Mouse (Mus musculus) embryonic stem cell, embryonic (primary cell): Measurements from ENCODE around the gene Itga1.

ENCODE experiments used
- CTCF ChIA-PET, 4 experiments: fragments of 300-600 bp in 2 of 4; fragments of 350-600 bp in 2 of 4; sonication (Branson Sonifier 250); formaldehyde crosslinking; loops; one replicate each; lab custom pipeline; 2022; ENCODE audit warnings: inconsistent platforms in 2 of 4; lab: Charles Lee
- POLR2A ChIA-PET, 4 experiments: fragments of 300-600 bp in 2 of 4; fragments of 350-600 bp in 2 of 4; sonication (Branson Sonifier 250); formaldehyde crosslinking; loops; one replicate each; lab custom pipeline; 2022; ENCODE audit warnings: antibody characterized with exemption in 4 of 4, inconsistent platforms in 1 of 4; lab: Charles Lee

Gene Itga1

GRCm38 (mm10) chr13:115077346-115078134 lies 24.2 kb downstream of the Itga1 start:
- CTCF ChIA-PET, result no interaction called here
- POLR2A ChIA-PET, result interaction anchor here in 2 of 4 experiments (1.0 to 1.1 kb wide), 3 partner anchors 9 to 12 kb away, joined by 3 to 5 read pairs (median 4); partner anchors contain the start of gene Pelo (in 2 of the 2)

- CTCF ChIA-PET, result interaction anchor here in 1 of 4 experiments (0.7 kb wide), 1 partner anchor 933 kb away, joined by 3 read pairs; no protein-coding TSS in a partner anchor
- POLR2A ChIA-PET, result no interaction called here
These were observed 29.4 kb downstream of the Itga1 start for GRCm38 (mm10) chr13:115072386-115072785.

GRCm38 (mm10) chr13:115071431-115071830 lies 30.3 kb downstream of the Itga1 start:
- CTCF ChIA-PET, result no interaction called here
- POLR2A ChIA-PET, result interaction anchor here in 1 of 4 experiments (0.6 kb wide), 1 partner anchor 1925 kb away, joined by 3 read pairs; no protein-coding TSS in a partner anchor

- CTCF ChIA-PET, result no interaction called here
These were observed 33.8 kb downstream of the Itga1 start for GRCm38 (mm10) chr13:115067968-115068330.

GRCm38 (mm10) chr13:115067324-115067967 lies 34.3 kb downstream of the Itga1 start:
- CTCF ChIA-PET, result no interaction called here
- POLR2A ChIA-PET, result no interaction called here

More at GRCm38 (mm10) chr13:115067968-115068330, 33.8 kb downstream of the Itga1 start:
- POLR2A ChIA-PET, result no interaction called here

- ChIA-PET CTCF (no interaction called here), POLR2A (no interaction called here)
These were observed 44.2 kb downstream of the Itga1 start for GRCm38 (mm10) chr13:115057555-115057954.

GRCm38 (mm10) chr13:115054783-115055182 lies 47.0 kb downstream of the Itga1 start:
- ChIA-PET POLR2A (no interaction called here), CTCF (no interaction called here)

- CTCF ChIA-PET, result no interaction called here
- POLR2A ChIA-PET, result no interaction called here
These were observed 49.2 kb downstream of the Itga1 start for GRCm38 (mm10) chr13:115052568-115052967.

- POLR2A ChIA-PET, result no interaction called here
- CTCF ChIA-PET, result no interaction called here
These were observed 50.9 kb downstream of the Itga1 start for GRCm38 (mm10) chr13:115050660-115051559.

- CTCF ChIA-PET, result no interaction called here
These were observed 59.1 kb downstream of the Itga1 start for GRCm38 (mm10) chr13:115042652-115043051.

GRCm38 (mm10) chr13:115037304-115037703 lies 64.5 kb downstream of the Itga1 start:
- POLR2A ChIA-PET, result no interaction called here
- CTCF ChIA-PET, result no interaction called here

More at GRCm38 (mm10) chr13:115042652-115043051, 59.1 kb downstream of the Itga1 start:
- POLR2A ChIA-PET, result no interaction called here

GRCm38 (mm10) chr13:115035387-115035786 lies 66.4 kb downstream of the Itga1 start:
- POLR2A ChIA-PET, result no interaction called here

GRCm38 (mm10) chr13:115033135-115033534 lies 68.6 kb downstream of the Itga1 start:
- CTCF ChIA-PET, result no interaction called here
- POLR2A ChIA-PET, result interaction anchor here in 1 of 4 experiments (0.7 kb wide), 1 partner anchor 57 kb away, joined by 3 read pairs; no protein-coding TSS in a partner anchor

More at GRCm38 (mm10) chr13:115035387-115035786, 66.4 kb downstream of the Itga1 start:
- CTCF ChIA-PET, result no interaction called here

- ChIA-PET CTCF (no interaction called here), POLR2A (no interaction called here)
These were observed 70.4 kb downstream of the Itga1 start for GRCm38 (mm10) chr13:115031177-115032000.

GRCm38 (mm10) chr13:115025394-115025793 lies 76.4 kb downstream of the Itga1 start:
- ChIA-PET POLR2A (no interaction called here), CTCF (no interaction called here)

- ChIA-PET CTCF (no interaction called here), POLR2A (no interaction called here)
These were observed 79.5 kb downstream of the Itga1 start for GRCm38 (mm10) chr13:115022117-115022787.

GRCm38 (mm10) chr13:115021411-115021810 lies 80.4 kb downstream of the Itga1 start:
- ChIA-PET CTCF (no interaction called here), POLR2A (no interaction called here)

GRCm38 (mm10) chr13:115020727-115021126 lies 81.0 kb downstream of the Itga1 start:
- POLR2A ChIA-PET, result no interaction called here
- CTCF ChIA-PET, result no interaction called here
